Comparison of ENCODE assay signal across 8 mouse cellular contexts in genomic region chr10:121689591-121690314, GRCm38 (mm10). TPM values are rescaled to one million over a fixed set of nuclear protein-coding genes. Genes with fewer than 3 reads are reported as not detected.
DNase-seq lines count a peak whose midpoint lies in the region; ATAC-seq and TF ChIP-seq lines count a peak whose summit lies in the region.

No protein-coding gene starts in this region.

- no peaks in the 10 kb centered on the region for H3K27me3 ChIP-seq in forebrain, embryonic 11.5 days (ENCODE audit: control insufficient read depth, insufficient read depth, low read length)
- H3K27me3 ChIP-seq in heart, postnatal 0 days (ENCODE audit: control insufficient read depth, insufficient read depth, low read length), result no peaks in the 10 kb centered on the region
- no peaks in the 10 kb centered on the region for H3K27me3 ChIP-seq in liver, adult 2 months (ENCODE audit: control insufficient read depth, insufficient read depth, low read length)

- no peak for TF ChIP-seq EP300 in heart, postnatal 0 days (IDR thresholded peaks at IDR 0.05; ENCODE audit: low read depth)

- ATAC-seq in forebrain, embryonic 11.5 days (replicated peaks; ENCODE audit: low FRiP score), result peak; percentile 72
- ATAC-seq in heart, postnatal 0 days (ENCODE audit: insufficient read depth, low read depth), result peak; percentile 69

- 22% methylated on average over 15 of the region's 15 CpGs for WGBS in forebrain, embryonic 11.5 days
- 20% methylated on average over 15 of the region's 15 CpGs for WGBS in heart, postnatal 0 days
- 22% methylated on average over 15 of the region's 15 CpGs for WGBS in liver, adult 2 months

- peak; percentile 91 for DNase-seq in ES-CJ7 (ENCODE audit: low read depth, low spot score)
- DNase-seq in brain, embryonic 18.5 days (ENCODE audit: low read depth, low spot score), result peak; percentile 55
- DNase-seq in forebrain, embryonic 11.5 days (ENCODE audit: low spot score), result peak; percentile 84
- peak; percentile 89 for DNase-seq in heart, postnatal 0 days (ENCODE audit: low spot score)
- peak; percentile 86 for DNase-seq in kidney, postnatal 14 days
- DNase-seq in liver, adult 2 months (ENCODE audit: extremely low read depth, low read depth, low spot score), result peak; percentile 24
- DNase-seq in neural tube, embryonic 10.5 days (ENCODE audit: extremely low spot score, low spot score), result peak; percentile 70
- peak; percentile 80 for DNase-seq in testis, postnatal 10 days (ENCODE audit: low spot score)

- H3K4me3 ChIP-seq in forebrain, embryonic 11.5 days (ENCODE audit: low read depth, low read length), result no peak overlapping the region
- no peak overlapping the region for H3K4me3 ChIP-seq in heart, postnatal 0 days (ENCODE audit: low read depth, low read length)
- H3K4me3 ChIP-seq in liver, adult 2 months (ENCODE audit: insufficient read depth, low read depth, low read length), result no peak overlapping the region

- no peaks in the 10 kb centered on the region for H3K9me3 ChIP-seq in forebrain, embryonic 11.5 days (ENCODE audit: control insufficient read depth, low read length)
- no peaks in the 10 kb centered on the region for H3K9me3 ChIP-seq in heart, postnatal 0 days (replicated peaks; ENCODE audit: control insufficient read depth, low read length)

- no peaks in the 10 kb centered on the region for H3K4me1 ChIP-seq in forebrain, embryonic 11.5 days (replicated peaks; ENCODE audit: control insufficient read depth, insufficient read depth, low read length)
- H3K4me1 ChIP-seq in heart, postnatal 0 days (ENCODE audit: control insufficient read depth, insufficient read depth), result no peaks in the 10 kb centered on the region
- no peaks in the 10 kb centered on the region for H3K4me1 ChIP-seq in liver, adult 2 months (ENCODE audit: control insufficient read depth, insufficient read depth, low read length)

- no peak overlapping the region for H3K4me2 ChIP-seq in forebrain, embryonic 11.5 days (ENCODE audit: low read depth, low read length, severe bottlenecking)
- H3K4me2 ChIP-seq in heart, postnatal 0 days (ENCODE audit: low read depth, low read length), result no peak overlapping the region

- TF ChIP-seq POLR2A in liver, adult 2 months (IDR thresholded peaks at IDR 0.05; ENCODE audit: extremely low read depth, insufficient read depth, low read length), result no peak

- peak; percentile 84 for TF ChIP-seq CTCF in heart, postnatal 0 days (IDR thresholded peaks at IDR 0.05; ENCODE audit: low read depth)
- TF ChIP-seq CTCF in liver, adult 2 months (IDR thresholded peaks at IDR 0.05; ENCODE audit: low read depth, low read length), result peak; percentile 83

- no peaks in the 10 kb centered on the region for H3K36me3 ChIP-seq in forebrain, embryonic 11.5 days (ENCODE audit: control insufficient read depth, insufficient read depth, low read length)
- H3K36me3 ChIP-seq in heart, postnatal 0 days (replicated peaks; ENCODE audit: control insufficient read depth, insufficient read depth, low read length), result no peaks in the 10 kb centered on the region
- H3K36me3 ChIP-seq in liver, adult 2 months (ENCODE audit: control insufficient read depth, insufficient read depth, low read length), result no peaks in the 10 kb centered on the region

- H3K27ac ChIP-seq in forebrain, embryonic 11.5 days (ENCODE audit: low read depth, low read length), result no peak overlapping the region
- no peak overlapping the region for H3K27ac ChIP-seq in heart, postnatal 0 days (ENCODE audit: low read depth)
- no peak overlapping the region for H3K27ac ChIP-seq in liver, adult 2 months (replicated peaks; ENCODE audit: insufficient read depth, low read depth, low read length)

- H3K9ac ChIP-seq in forebrain, embryonic 11.5 days (ENCODE audit: low read length), result no peak overlapping the region
- H3K9ac ChIP-seq in heart, postnatal 0 days (replicated peaks; ENCODE audit: low read depth, low read length), result no peak overlapping the region
- no peak overlapping the region for H3K9ac ChIP-seq in liver, adult 2 months (ENCODE audit: low read depth, low read length)

- no peaks in the 10 kb centered on the region for H3K79me2 ChIP-seq in liver, adult 2 months (ENCODE audit: control insufficient read depth, insufficient read depth, low read length)

RNA-seq across cellular contexts. Expression of gene D930020B18Rik, which starts 48.4 kb away (rescaled TPM):
- 0.39 and 0.52 TPM in 2 replicates for polyA plus RNA-seq in forebrain, embryonic 11.5 days (2014; fragmentation: Nextera tagmentation; extraction: Ambion mirVana)
- not detected in 2 replicates for total RNA-seq in heart, postnatal 0 days (2014; rRNA removed; ENCODE audit: low replicate concordance)
- 0.07 TPM in 1 of 2 replicates, not detected in the other for polyA plus RNA-seq in heart, postnatal 0 days (2015; fragmentation: Nextera tagmentation; extraction: Ambion mirVana)
- total RNA-seq in liver, adult 2 months (2014; rRNA removed), result not detected in 2 replicates
- polyA plus RNA-seq in liver, adult 2 months (2012; rRNA removed), result not detected in 2 replicates

RNA-seq across cellular contexts. Expression of gene BC048403, which starts 50.0 kb away (rescaled TPM):
- 2.5 and 3.5 TPM in 2 replicates for polyA plus RNA-seq in forebrain, embryonic 11.5 days (2014; fragmentation: Nextera tagmentation; extraction: Ambion mirVana)
- total RNA-seq in heart, postnatal 0 days (2014; rRNA removed; ENCODE audit: low replicate concordance), result 1.5 and 1.7 TPM in 2 replicates
- polyA plus RNA-seq in heart, postnatal 0 days (2015; fragmentation: Nextera tagmentation; extraction: Ambion mirVana), result 1.1 and 1.2 TPM in 2 replicates
- 0.92 and 1.9 TPM in 2 replicates for total RNA-seq in liver, adult 2 months (2014; rRNA removed)
- 3.9 and 5.9 TPM in 2 replicates for polyA plus RNA-seq in liver, adult 2 months (2012; rRNA removed)

Comparison
In these comparisons a context has a peak if more than half of its experiments do, and no peak if none do; other contexts are left out.
1. DNase-seq: peak in every context shown above with its lines; median percentile 91 in ES-CJ7; 89 in heart, postnatal 0 days; 86 in kidney, postnatal 14 days; 84 in forebrain, embryonic 11.5 days; 80 in testis, postnatal 10 days; 70 in neural tube, embryonic 10.5 days; 55 in brain, embryonic 18.5 days; 24 in liver, adult 2 months.